Mouse (Mus musculus) neural tube, embryonic 14.5 days (tissue): ENCODE measurements around the gene Poc1b. TPM values are rescaled to one million over a fixed set of nuclear protein-coding genes. Genes with fewer than 3 reads are reported as not detected.

Experiments
- ATAC-seq: fragments of 200-750 bp; cut with Nextera tagmentation; 2 replicates; pipeline ENCODE4 v1.8.0; 2017; ENCODE audit warnings: low read depth, mild to moderate bottlenecking, moderate TSS enrichment, moderate library complexity
- H3K27ac ChIP-seq: fragments of 300-500 bp; sonication (generic); 2 replicates; pipeline ENCODE4 v1.5.1; 2014; ENCODE audit warnings: low read depth, mild to moderate bottlenecking, control low read depth, low read length, moderate library complexity, mixed read lengths
- H3K27me3 ChIP-seq: fragments of 300-500 bp; sonication (generic); 2 replicates; pipeline ENCODE4 v1.6.1; 2014; ENCODE audit warnings: low read length; ENCODE audit not compliant: control insufficient read depth, insufficient read depth
- H3K36me3 ChIP-seq: fragments of 300-500 bp; sonication (generic); 2 replicates; pipeline ENCODE4 v1.6.1; 2014; ENCODE audit warnings: low read length, mixed read lengths; ENCODE audit not compliant: control insufficient read depth, insufficient read depth
- H3K4me1 ChIP-seq: fragments of 300-500 bp; sonication (generic); 2 replicates; pipeline ENCODE4 v1.6.1; 2014; ENCODE audit warnings: low read length; ENCODE audit not compliant: control insufficient read depth, insufficient read depth
- H3K4me2 ChIP-seq: fragments of 300-500 bp; sonication (generic); 2 replicates; pipeline ENCODE4 v1.6.1; 2014; ENCODE audit warnings: mild to moderate bottlenecking, low read depth, low read length, control low read depth
- H3K4me3 ChIP-seq: fragments of 300-500 bp; sonication (generic); 2 replicates; pipeline ENCODE4 v1.5.1; 2014; ENCODE audit warnings: low read depth, low read length, control low read depth, mixed read lengths
- H3K9ac ChIP-seq: fragments of 300-500 bp; sonication (generic); replicated peaks from 2 replicates; pipeline ENCODE4 v1.6.1; 2014; ENCODE audit warnings: low read depth, mild to moderate bottlenecking, control low read depth, low read length, mixed read lengths
- H3K9me3 ChIP-seq: fragments of 300-500 bp; sonication (generic); 2 replicates; pipeline ENCODE4 v1.6.1; 2016; ENCODE audit warnings: low read length; ENCODE audit not compliant: control insufficient read depth
- WGBS: fragments of 180-500 bp; shearing (Covaris S2); extraction: QIAGEN DNeasy Blood & Tissue Kit; methylation state at CpG from one replicate; pipeline ENCODE4 v1.1.7; 2014; 5-methylcytosine and 5-hydroxymethylcytosine counted together
- polyA plus RNA-seq: library from polyadenylated mRNA; unstranded; fragments of >200 nt; fragmentation: Nextera tagmentation; extraction: Ambion mirVana; gene quantifications from 2 replicates; pipeline ENCODE4 v1.2.1, GENCODE M21; 2014

Poc1b gene
- polyA plus RNA-seq, 1 experiment from 2014 or later: 13.8 TPM

GRCm38 (mm10) chr10:99084397-99085239 lies 22.2 kb upstream of the Poc1b start:
- Histone ChIP-seq H3K4me3 (no peak overlapping the region), H3K9me3 (no peaks in the 10 kb centered on the region), H3K9ac (no peak overlapping the region), H3K4me2 (no peak overlapping the region), H3K36me3 (no peaks in the 10 kb centered on the region), H3K27ac (no peak overlapping the region), H3K4me1 (no peaks in the 10 kb centered on the region), H3K27me3 (no peaks in the 10 kb centered on the region)
- WGBS: 48% methylated on average over 23 of the region's 23 CpGs
- peak; percentile 93 for ATAC-seq

- Histone ChIP-seq H3K27ac (no peak overlapping the region), H3K4me2 (no peak overlapping the region), H3K4me3 (no peak overlapping the region), H3K9me3 (no peaks in the 10 kb centered on the region), H3K9ac (no peak overlapping the region), H3K4me1 (no peaks in the 10 kb centered on the region), H3K36me3 (no peaks in the 10 kb centered on the region), H3K27me3 (no peaks in the 10 kb centered on the region)
- peak; percentile 19; the same call in 1 of the 2 replicates for ATAC-seq
- WGBS: 63% methylated on average over 6 of the region's 6 CpGs
Measured at GRCm38 (mm10) chr10:99085240-99085587, 21.6 kb upstream of the Poc1b start.

GRCm38 (mm10) chr10:99086029-99086428 lies 20.8 kb upstream of the Poc1b start:
- no peaks in the 10 kb centered on the region for H3K36me3 ChIP-seq
- 71% methylated on average over 6 of the region's 6 CpGs for WGBS
- no peak overlapping the region for H3K27ac ChIP-seq
- H3K9ac ChIP-seq: no peak overlapping the region
- H3K4me3 ChIP-seq: no peak overlapping the region
- H3K9me3 ChIP-seq: no peaks in the 10 kb centered on the region
- H3K4me1 ChIP-seq: no peaks in the 10 kb centered on the region
- H3K27me3 ChIP-seq: no peaks in the 10 kb centered on the region
- ATAC-seq: no peak
- no peak overlapping the region for H3K4me2 ChIP-seq

DNA sequence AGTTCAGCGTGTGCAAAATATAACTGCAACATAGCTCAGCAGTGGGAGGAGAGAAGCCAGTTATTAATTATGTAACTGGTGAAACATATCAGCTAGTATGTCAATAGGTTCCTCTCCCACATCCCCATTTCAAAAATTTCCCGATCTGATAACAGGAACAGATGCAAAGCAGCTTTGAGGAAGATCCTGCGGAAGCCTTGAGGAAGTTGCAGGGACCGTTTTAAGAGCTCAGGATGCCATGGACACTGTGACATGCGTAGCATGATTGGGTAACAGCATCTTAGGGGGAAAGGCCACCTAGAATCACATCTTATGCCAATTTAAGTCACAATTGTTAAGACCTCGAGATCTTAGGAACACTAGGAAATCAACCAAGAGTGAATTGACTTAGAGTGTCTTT lies 16.9 kb upstream of the Poc1b start:
- H3K4me3 ChIP-seq: no peak overlapping the region
- 86% methylated on average over 6 of the region's 6 CpGs for WGBS
- no peak for ATAC-seq
- H3K27ac ChIP-seq: no peak overlapping the region
- no peaks in the 10 kb centered on the region for H3K36me3 ChIP-seq
- no peak overlapping the region for H3K4me2 ChIP-seq
- H3K9ac ChIP-seq: no peak overlapping the region
- no peaks in the 10 kb centered on the region for H3K4me1 ChIP-seq
- no peaks in the 10 kb centered on the region for H3K9me3 ChIP-seq
- no peaks in the 10 kb centered on the region for H3K27me3 ChIP-seq

DNA sequence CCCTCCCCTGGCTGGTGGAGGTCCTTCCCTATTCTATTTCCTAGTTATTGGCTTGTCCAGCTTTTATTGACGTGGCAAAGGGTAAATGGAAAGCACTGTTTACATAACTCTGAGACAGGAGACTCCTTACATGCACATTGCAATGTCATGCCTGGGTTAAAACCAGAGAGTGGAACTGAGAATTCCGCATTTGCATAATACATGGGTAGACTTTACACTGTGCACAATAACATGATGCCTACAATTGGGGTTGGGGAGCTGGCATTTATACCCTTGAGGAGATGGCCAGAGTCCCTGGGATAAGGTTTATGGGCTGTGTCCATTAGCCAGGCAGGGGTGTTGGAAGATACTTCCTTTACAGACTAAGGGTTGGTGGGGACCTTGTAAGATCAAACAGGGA lies 13.5 kb upstream of the Poc1b start:
- 87% methylated on average over 2 of the region's 2 CpGs for WGBS
- H3K4me2 ChIP-seq: no peak overlapping the region
- H3K9me3 ChIP-seq: no peaks in the 10 kb centered on the region
- no peak overlapping the region for H3K9ac ChIP-seq
- no peak overlapping the region for H3K4me3 ChIP-seq
- no peak overlapping the region for H3K27ac ChIP-seq
- no peak for ATAC-seq
- no peaks in the 10 kb centered on the region for H3K36me3 ChIP-seq
- no peaks in the 10 kb centered on the region for H3K27me3 ChIP-seq
- H3K4me1 ChIP-seq: no peaks in the 10 kb centered on the region

GRCm38 (mm10) chr10:99095114-99095513 lies 11.7 kb upstream of the Poc1b start:
- Histone ChIP-seq H3K4me1 (no peaks in the 10 kb centered on the region), H3K27ac (no peak overlapping the region), H3K9me3 (no peaks in the 10 kb centered on the region), H3K27me3 (no peaks in the 10 kb centered on the region), H3K36me3 (no peaks in the 10 kb centered on the region), H3K9ac (no peak overlapping the region), H3K4me2 (no peak overlapping the region), H3K4me3 (no peak overlapping the region)
- ATAC-seq: no peak
- 76% methylated on average over 2 of the region's 2 CpGs for WGBS

DNA sequence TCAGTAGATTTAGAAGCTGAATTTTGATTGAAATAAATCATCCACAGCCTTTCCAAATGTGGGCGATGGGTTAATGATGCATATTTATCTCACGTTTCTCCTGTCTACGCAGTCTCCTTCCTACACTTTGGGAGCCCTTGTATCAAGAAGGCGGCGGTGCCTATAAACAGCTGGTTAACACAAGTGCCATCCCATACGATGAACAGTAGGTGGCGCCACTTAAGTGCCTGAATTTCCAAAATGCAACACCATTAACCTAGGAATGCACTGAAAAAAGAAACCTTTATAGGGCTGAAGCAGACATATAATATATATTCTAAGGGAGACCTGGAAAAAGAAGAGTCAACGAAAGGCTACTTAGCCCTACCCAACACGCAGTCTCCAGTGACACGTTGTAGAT lies 9.5 kb upstream of the Poc1b start:
- Histone ChIP-seq H3K9ac (no peak overlapping the region), H3K4me3 (no peak overlapping the region), H3K27ac (no peak overlapping the region), H3K4me2 (no peak overlapping the region), H3K9me3 (no peaks in the 10 kb centered on the region), H3K36me3 (no peaks in the 10 kb centered on the region), H3K4me1 (no peaks in the 10 kb centered on the region), H3K27me3 (no peaks in the 10 kb centered on the region)
- WGBS: 74% methylated on average over 10 of the region's 10 CpGs
- ATAC-seq: peak; percentile 41; the same call in 1 of the 2 replicates

DNA sequence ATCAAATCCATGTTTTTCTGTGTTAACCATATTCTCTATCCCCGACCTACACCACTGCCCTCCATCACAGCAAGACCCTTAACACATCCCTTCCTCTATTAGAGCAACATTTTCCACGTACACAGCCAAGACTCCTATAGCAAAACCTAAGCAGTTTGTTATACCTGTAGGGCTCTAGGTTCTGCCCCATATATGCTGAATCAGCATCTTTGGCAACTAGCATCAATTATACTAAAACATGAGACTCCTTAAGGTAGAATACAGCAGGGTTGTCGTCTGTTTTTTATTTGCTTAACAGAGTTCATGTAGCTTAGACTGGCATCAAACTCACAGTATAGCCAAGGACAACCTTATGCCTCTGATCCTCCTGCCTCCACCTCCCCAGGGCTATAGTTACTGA lies 1.3 kb upstream of the Poc1b start:
- no peak overlapping the region for H3K4me2 ChIP-seq

GRCm38 (mm10) chr10:99106311-99106702 lies 529 bp upstream of the Poc1b start:
- H3K36me3 ChIP-seq: 0 out of 2 replicates have a peak, but pooled peaks cover 6% of the 10 kb centered on the region
- 35% methylated on average over 8 of the region's 8 CpGs for WGBS
- no peak for ATAC-seq

More for the DNA sequence above, 1.3 kb upstream of the Poc1b start:
- Histone ChIP-seq H3K36me3 (no peaks in the 10 kb centered on the region), H3K27ac (no peak overlapping the region), H3K27me3 (no peaks in the 10 kb centered on the region), H3K4me3 (no peak overlapping the region), H3K9ac (no peak overlapping the region), H3K4me1 (0 out of 2 replicates have a peak, but pooled peaks cover 12% of the 10 kb centered on the region), H3K9me3 (no peaks in the 10 kb centered on the region)
- no peak for ATAC-seq
- WGBS: 89% methylated on average over 3 of the region's 3 CpGs

More at GRCm38 (mm10) chr10:99106311-99106702, 529 bp upstream of the Poc1b start:
- H3K9ac ChIP-seq: peak overlapping the region; percentile 94
- H3K27ac ChIP-seq: peak overlapping the region; percentile 92; the same call in 1 of the 2 replicates
- H3K4me3 ChIP-seq: peak overlapping the region; percentile 96
- peaks cover 16% of the 10 kb centered on the region; the same call in 1 of the 2 replicates for H3K4me1 ChIP-seq
- H3K9me3 ChIP-seq: no peaks in the 10 kb centered on the region
- H3K4me2 ChIP-seq: peak overlapping the region; percentile 51
- no peaks in the 10 kb centered on the region for H3K27me3 ChIP-seq
